Mouse (Mus musculus) embryonic fibroblast, embryonic 13.5 days (primary cell): Measurements from ENCODE around the gene Arhgef3. TPM values are rescaled to one million over a fixed set of nuclear protein-coding genes. Genes with fewer than 3 reads are reported as not detected.

ENCODE experiments used
- H3K27ac ChIP-seq: 2 replicates; pipeline ENCODE4 v1.5.1; 2012; ENCODE audit warnings: low read length, control low read depth, inconsistent platforms; ENCODE audit not compliant: insufficient read depth
- H3K4me1 ChIP-seq: 2 replicates; pipeline ENCODE4 v1.6.1; 2011; ENCODE audit warnings: low read length; ENCODE audit not compliant: control insufficient read depth, insufficient read depth
- H3K4me3 ChIP-seq: 2 replicates; pipeline ENCODE4 v1.5.1; 2011; ENCODE audit warnings: mild to moderate bottlenecking, control low read depth, low read length; ENCODE audit not compliant: insufficient read depth
- CTCF ChIP-seq: IDR thresholded peaks from 2 replicates; pipeline ENCODE4 v1.5.1; 2011; ENCODE audit warnings: mild to moderate bottlenecking, control low read depth, low read length, moderate library complexity, borderline replicate concordance; ENCODE audit not compliant: insufficient read depth
- POLR2A ChIP-seq: IDR thresholded peaks from 2 replicates; pipeline ENCODE4 v1.6.1; 2011; ENCODE audit warnings: low read depth, mild to moderate bottlenecking, control low read depth, low read length, moderate library complexity
- polyA plus RNA-seq: library from polyadenylated mRNA; stranded (reverse); fragments of >200 nt; gene quantifications from 2 replicates; pipeline ENCODE4 v1.2.4, GENCODE M21; 2011; ENCODE audit warnings: low read depth; ENCODE audit not compliant: missing spikeins, insufficient read length

Arhgef3 gene
- polyA plus RNA-seq, 1 experiment: 2.5 TPM

GRCm38 (mm10) chr14:27317146-27317545 lies 202.4 kb downstream of the Arhgef3 start:
- no peak overlapping the region for H3K4me3 ChIP-seq
- H3K27ac ChIP-seq: no peak overlapping the region
- TF ChIP-seq POLR2A (no peak), CTCF (no peak)
- H3K4me1 ChIP-seq: no peaks in the 10 kb centered on the region

- Histone ChIP-seq H3K27ac (no peak overlapping the region), H3K4me1 (no peaks in the 10 kb centered on the region), H3K4me3 (no peak overlapping the region)
- TF ChIP-seq CTCF (no peak), POLR2A (no peak)
These were observed 204.7 kb downstream of the Arhgef3 start for GRCm38 (mm10) chr14:27319386-27319785.

- H3K4me3 ChIP-seq: no peak overlapping the region
- H3K4me1 ChIP-seq: no peaks in the 10 kb centered on the region
- no peak overlapping the region for H3K27ac ChIP-seq
- TF ChIP-seq CTCF: no peak
- no peak for TF ChIP-seq POLR2A
These were observed 207.3 kb downstream of the Arhgef3 start for GRCm38 (mm10) chr14:27322041-27322440.

- no peak for TF ChIP-seq POLR2A
- no peak for TF ChIP-seq CTCF
- Histone ChIP-seq H3K27ac (no peak overlapping the region), H3K4me1 (no peaks in the 10 kb centered on the region), H3K4me3 (no peak overlapping the region)
These were observed 210.0 kb downstream of the Arhgef3 start for GRCm38 (mm10) chr14:27324689-27325088.

GRCm38 (mm10) chr14:27325537-27325936 lies 210.8 kb downstream of the Arhgef3 start:
- TF ChIP-seq POLR2A (no peak), CTCF (no peak)
- Histone ChIP-seq H3K4me3 (no peak overlapping the region), H3K4me1 (no peaks in the 10 kb centered on the region), H3K27ac (no peak overlapping the region)

- no peaks in the 10 kb centered on the region for H3K4me1 ChIP-seq
- H3K4me3 ChIP-seq: no peak overlapping the region
- H3K27ac ChIP-seq: no peak overlapping the region
- TF ChIP-seq POLR2A: no peak
- no peak for TF ChIP-seq CTCF
These were observed 213.2 kb downstream of the Arhgef3 start for GRCm38 (mm10) chr14:27327862-27328261.

GRCm38 (mm10) chr14:27328952-27329351 lies 214.3 kb downstream of the Arhgef3 start:
- no peaks in the 10 kb centered on the region for H3K4me1 ChIP-seq
- H3K27ac ChIP-seq: no peak overlapping the region
- no peak overlapping the region for H3K4me3 ChIP-seq
- no peak for TF ChIP-seq CTCF
- TF ChIP-seq POLR2A: no peak

- Histone ChIP-seq H3K4me3 (no peak overlapping the region), H3K4me1 (no peaks in the 10 kb centered on the region), H3K27ac (no peak overlapping the region)
- TF ChIP-seq CTCF: no peak
- no peak for TF ChIP-seq POLR2A
These were observed 216.9 kb downstream of the Arhgef3 start for GRCm38 (mm10) chr14:27331490-27332035.

- TF ChIP-seq POLR2A: no peak
- TF ChIP-seq CTCF: no peak
These were observed 217.8 kb downstream of the Arhgef3 start for GRCm38 (mm10) chr14:27332359-27332987.

GRCm38 (mm10) chr14:27335331-27336207 lies 220.9 kb downstream of the Arhgef3 start:
- peak overlapping the region; percentile 43 for H3K4me3 ChIP-seq
- TF ChIP-seq POLR2A (0 out of 2 replicates have a peak, but pooled peaks have one; percentile 34), CTCF (no peak)
- H3K4me1 ChIP-seq: no peaks in the 10 kb centered on the region
- no peak overlapping the region for H3K27ac ChIP-seq

More at GRCm38 (mm10) chr14:27332359-27332987, 217.8 kb downstream of the Arhgef3 start:
- Histone ChIP-seq H3K4me1 (no peaks in the 10 kb centered on the region), H3K4me3 (no peak overlapping the region), H3K27ac (no peak overlapping the region)
